Mouse (Mus musculus) frontal cortex, postnatal 10 days (tissue): Measurements from ENCODE around the gene Hoxc4.

Source experiments
- DNase-seq, 2 experiments: peaks; one replicate each; pipeline ENCODE4 v3.0.0; 2022; ENCODE audit warnings: low spot score in 2 of 2, mixed read lengths in 1 of 2

Gene Hoxc4

DNA sequence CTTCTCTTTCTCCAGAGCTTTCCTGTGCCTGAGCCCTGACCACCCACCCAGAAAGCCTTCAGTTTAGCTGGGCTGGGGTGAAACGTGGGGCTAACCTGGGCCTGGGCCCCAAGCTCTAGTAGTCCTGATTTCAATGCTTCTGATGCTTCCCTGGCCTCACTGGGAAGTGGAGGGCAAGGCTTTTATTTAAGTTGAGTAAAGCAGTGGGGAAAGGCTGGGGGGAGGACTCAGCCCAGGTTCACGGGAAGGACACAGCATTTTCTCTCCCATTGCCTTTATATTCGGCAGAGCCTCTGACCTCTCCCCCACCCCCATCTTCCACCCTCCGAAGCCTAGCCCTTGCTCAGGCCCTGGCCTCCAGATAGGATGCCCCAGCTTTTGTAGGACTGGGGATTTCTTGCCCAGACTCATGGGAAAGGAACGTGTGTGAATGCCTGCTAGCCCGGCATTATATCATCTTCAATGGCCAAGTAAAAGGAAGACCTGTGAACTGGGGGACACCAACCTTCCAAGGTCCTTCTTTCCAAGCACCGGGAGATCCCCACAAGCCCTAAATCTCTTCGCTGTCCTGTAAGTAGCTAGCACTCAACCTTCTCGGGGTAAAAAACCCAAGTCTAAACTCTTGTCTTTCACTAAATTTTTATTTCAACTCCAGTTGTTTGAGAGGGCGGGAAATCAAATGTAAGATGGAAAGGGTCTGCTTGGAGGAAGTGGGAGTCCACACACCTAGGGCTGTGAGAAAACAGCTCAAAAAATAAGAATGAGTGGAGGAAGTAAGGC is 20.2 kb downstream of the Hoxc4 start:
- DNase-seq, result no peak

DNA sequence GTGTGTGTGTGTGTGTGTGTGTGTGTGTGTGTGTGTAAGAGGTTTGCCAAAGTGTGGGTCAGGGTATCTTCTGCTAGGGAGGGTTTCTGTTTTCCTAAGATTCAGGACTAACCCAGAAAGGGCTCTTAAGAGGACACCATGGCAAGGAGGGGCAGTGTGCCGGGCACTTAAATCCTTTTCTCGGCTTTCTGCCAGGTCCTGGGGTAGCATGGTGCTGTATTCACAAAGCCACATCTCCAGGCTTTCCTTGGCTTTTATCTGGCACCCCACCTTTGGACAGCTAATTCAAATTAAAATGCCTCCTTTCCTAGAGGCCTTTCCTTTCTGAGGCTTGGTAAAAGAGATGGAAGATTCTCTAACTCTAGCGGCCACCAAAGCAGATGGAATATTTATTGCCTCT is 20.9 kb downstream of the Hoxc4 start:
- DNase-seq, result no peak

DNA sequence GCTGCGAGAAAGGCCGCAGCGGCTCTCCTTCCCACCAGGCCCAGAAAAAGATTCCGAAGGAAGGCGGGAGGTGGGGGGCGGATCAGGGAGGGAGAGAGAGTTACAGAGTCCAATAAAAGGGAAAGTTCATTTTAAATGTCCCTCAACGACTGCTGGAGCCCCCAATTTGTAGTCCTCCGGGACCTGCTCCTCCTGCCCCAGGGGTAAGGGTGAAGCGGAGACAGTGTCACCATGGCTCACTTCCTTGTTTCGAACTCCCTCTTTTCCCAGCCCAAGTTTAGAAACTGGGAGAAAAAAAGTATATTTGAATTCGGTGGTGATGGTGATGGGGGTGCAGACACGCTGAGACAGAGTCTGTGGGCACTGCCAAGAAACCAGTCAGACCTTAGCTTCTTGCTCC is 21.9 kb downstream of the Hoxc4 start:
- no peak for DNase-seq

DNA sequence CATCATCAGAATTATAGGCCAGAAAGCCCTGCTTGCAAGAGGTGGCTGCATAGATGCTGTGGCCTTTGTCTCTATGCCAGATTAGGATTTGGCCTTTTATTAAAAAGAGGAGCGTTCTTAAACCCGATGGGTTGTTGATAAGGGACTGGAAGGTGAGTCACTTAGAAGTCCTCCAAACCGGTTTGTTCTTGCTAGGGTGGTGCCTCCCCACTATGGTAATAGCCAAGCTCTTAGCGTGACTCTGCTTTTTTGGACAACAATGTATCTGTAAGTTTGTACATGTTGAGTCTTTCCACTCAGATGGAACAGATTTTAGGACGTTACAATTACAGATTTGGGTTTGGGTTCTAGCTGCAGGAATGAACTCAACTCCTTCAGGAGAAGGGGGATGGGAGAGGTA is 22.9 kb downstream of the Hoxc4 start:
- no peak for DNase-seq

DNA sequence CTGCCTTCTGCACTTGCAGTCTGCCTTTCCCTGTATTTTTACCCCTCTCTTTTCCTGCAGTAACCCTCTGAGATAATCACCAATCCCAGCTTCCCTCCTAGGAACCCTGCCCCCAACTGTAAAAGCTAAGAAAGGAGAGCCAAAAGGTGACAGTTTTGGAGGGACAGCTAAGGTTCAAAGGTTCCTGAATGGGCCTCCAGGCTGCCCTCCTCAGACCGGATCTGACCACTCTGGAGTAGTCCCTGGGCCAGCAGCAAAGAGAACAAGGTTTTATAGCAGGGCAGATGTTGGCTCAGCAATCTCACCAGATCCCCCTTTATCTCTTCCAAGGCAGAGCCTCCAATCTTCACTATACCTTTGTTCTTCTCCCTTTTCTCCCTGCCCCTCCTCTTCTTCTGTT is 23.5 kb downstream of the Hoxc4 start:
- no peak for DNase-seq

DNA sequence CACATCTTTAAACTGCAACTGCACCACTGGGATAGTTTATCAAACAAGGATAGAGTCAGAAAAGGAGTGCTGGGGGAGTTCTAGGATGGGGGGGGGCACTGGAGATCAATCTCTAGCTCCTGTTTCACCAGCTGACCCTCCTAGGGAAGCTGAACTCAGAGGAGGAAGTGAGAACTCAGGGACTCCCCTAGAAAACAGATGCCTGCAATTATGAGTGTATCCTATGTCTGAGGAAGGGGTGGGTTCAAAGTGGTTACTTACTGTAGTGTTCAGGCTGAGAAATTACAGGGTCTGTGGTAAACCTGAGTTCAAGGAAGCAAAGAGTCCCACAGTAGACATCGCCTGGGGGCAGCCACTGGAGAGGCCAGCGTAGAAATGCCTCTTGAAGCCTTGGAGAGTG is 32.9 kb downstream of the Hoxc4 start:
- no peak for DNase-seq

DNA sequence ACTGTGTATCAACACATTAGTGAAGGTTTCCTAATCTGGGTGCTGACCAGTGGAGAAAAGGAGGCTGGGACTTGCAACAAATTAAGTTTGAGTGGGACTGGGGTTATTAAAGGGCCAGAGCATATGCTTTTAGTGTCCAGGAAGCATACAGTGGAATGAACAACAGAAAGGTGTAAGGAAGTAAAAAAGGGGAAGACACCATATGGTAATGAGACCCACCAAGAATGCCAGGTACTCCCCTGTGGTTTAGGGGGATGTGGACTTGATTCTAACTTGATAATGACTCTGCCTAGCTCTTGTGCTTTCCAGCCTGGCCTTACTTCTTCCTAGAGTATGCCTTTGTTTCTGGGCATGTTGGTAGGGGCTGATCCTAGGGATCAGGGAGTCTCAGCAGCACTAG is 34.5 kb downstream of the Hoxc4 start:
- DNase-seq, result no peak

DNA sequence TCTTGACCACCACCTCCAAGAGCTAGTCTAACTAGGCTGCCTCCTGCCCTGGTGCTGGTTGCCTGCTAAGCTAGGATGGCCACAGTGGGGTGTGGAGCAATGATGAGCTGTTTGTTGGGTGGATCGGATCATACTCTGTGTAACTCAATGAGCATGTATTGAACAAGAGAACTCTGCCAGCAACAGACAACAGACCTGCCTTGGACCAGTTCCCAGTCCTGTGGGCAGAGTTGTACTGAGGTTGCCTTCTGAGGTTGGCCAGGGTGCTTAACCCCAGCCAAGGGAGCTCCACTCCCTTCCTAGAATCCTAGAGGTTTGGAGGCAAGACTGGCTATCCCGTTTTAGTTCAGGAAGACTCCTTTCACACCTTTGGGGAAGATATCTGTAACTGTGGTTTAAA is 37.7 kb downstream of the Hoxc4 start:
- no peak for DNase-seq

DNA sequence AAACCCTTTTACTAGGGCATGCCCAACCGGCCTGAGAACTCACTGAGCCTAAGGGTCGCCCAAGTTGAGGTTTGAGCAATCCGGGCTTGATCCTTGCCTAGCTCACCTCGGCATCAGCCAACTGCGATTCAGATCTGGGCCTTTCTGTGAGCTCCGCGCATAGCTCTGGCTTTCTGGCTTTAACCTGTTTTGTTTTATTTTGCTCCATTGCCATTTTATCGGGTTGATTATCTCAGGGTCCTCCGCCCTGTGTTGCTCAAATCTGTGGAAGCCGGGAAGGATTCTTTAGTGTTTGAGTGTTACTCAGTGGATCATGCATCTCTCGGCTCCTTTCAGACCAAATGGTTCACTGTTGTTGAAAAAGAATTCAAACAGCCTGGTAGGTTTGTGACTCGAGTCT is 40.0 kb downstream of the Hoxc4 start:
- DNase-seq, result no peak

DNA sequence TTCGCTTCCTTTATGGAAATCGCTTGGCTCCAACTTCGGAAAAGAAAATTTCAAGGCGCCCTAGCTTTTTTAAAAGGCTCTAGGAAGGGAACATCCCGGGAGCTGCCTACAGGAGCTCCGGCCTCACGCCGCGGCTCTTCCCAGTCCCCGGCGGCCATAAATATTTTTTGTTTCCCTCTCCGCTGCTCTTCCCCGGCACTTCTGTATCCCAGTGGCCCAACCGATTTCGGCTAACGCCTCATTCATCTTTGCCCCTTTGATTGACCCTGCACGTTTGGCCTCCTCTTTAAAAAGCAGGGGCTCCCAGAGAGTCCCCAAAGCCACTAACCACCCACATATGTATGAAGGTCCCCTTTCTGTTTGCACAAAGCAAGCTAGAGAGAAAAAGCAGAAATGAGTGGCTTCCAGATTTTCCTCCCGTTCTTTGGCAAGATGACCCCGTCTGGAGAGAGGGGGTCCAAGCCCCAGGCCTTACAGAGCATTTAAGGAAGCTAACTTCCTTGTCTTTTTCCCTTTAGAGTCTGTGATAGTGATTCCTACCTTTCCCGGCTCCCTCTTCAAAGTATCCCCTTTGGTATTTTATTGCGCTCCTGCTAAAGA is 40.8 kb downstream of the Hoxc4 start:
- no peak for DNase-seq

DNA sequence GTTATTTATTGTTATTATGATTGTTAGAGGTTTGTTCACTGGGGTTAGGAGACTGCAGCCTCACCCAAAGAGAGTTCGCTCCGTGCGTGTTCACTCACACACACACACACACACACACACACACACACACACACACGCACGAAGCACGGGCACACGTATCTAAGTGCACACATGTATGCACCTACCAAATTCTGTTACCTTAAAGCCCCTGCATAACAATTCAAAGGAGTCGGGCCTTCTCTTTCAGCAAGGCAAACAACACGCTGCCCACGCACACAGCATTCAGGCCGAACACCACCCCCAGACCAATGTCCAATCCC is 41.2 kb downstream of the Hoxc4 start:
- no peak for DNase-seq

DNA sequence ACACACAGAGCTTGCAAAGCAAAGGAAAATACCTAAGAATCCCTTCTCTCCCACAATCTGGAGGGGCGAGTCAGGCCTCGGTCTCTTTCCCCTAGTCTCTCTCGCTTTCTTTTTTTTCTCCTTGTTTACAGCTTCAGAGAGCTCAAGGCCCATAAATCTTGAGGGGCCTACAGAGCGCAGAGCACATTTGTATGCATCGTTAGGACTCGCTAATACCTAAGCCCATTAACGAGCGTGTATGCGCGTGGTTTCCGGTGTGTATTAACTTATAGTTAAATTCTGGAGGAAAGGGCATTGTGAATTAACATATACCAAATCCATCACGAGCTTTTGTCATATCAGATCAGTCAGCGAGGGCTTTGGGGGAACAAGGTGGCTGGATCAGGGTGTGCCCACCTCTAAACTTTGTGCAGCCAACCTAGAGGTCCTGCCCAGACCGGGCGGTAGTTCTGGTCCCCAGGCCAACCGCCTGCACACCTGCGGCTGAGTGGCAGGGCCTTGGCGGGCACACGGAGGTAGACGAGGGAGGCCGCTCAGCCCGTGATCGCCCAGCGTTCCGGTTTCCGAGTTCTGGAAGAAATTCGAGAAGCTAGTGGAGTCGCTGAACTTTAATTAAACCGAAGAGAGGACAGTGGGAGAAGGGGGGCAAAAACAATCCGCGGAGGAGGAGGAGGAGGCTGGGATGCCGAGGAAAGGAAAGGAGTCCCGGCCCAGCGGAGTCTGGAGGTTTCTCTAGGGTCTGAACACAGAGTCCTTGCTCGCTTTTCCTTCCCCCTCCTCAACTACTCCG is 41.8 kb downstream of the Hoxc4 start:
- no peak for DNase-seq

DNA sequence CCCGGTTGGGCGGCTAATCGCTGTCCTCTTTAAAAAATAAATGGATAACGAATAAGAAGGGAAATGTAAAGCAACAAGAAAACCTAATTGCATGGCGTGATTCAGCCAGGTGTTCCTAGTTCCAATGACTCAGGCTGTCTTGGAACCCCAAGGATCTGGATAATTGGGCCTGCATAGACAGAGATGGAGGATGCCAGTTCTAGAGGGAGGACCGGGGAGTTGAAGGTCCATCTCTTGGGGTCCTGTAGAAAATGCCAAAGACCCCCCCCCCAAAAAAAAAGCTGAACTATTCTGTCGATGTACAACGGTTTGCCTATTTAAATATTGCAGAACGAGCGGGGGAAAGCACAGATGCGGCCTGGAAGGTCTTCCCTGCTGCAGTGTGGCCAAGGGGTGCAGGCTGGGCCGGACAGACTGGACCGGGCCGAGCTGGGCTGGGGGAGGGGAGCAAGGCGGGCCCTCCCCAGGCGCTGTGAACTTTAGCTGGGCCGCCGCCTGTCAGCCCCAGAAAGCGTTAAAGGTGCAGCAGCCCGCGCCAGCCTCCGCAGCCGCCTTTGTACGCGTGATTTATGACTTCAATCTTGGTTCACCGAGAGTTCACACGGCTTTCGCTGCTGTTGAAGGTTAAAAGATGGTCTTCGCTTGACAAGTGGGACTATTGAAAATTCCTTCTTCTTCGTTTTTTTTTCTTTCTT is 42.5 kb downstream of the Hoxc4 start:
- DNase-seq, result no peak

DNA sequence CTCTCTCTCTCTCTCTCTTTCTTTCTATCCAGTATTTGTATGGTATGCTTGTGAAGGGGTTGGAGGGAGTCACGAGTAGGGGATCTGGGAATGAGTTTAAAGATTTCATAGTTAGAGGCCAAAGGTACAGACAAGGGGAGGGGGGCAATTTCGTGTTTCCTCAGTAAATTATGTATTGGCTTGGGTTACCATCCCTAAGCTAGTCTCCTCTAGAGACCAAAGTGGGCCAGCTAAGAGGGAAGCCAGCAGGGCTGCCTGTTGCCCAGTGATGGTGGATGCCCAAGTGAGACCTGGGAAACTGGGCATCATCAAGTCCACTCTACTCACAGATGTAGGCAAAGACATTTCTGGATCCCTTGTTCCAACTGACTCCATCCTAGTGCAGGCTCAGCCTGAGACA is 43.3 kb downstream of the Hoxc4 start:
- no peak for DNase-seq

DNA sequence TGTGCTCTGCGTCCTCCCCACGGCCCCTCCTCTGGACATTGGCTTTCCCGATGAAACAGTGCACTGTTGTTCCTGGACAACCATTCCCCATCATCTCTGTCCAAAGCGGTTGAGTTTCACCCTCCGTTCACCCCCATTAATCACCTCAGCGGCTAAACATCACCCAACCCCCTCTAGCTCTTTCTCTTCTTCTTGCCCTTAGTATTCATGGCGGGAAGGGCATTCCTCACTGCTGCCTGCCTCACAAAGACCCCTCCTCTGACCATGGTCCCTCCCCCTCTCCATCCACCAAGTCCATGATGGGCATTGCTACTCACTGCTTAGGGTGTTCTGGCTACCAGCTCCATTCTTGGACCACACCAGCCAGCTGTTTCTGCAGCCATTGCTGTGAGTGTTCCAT is 46.9 kb downstream of the Hoxc4 start:
- DNase-seq, result no peak

DNA sequence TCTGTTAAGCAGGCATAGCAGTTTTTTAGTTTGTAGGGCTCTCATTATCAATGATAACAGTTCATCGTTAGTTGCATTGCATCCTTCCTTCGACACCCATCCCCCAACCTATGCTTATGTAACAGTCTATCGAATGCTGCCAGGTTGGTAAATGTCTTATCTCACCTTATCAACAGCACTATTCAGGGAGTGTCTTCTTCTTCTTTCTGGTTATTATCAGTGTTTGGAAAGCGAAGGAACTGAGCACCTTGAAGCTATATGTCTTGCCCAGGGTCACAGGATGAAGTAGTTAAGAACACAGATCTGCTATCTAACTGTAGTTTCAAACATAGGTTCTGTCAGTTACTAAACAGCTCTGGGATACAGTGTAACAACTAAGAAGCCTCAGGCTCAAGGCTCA is 49.0 kb downstream of the Hoxc4 start:
- DNase-seq, result no peak

DNA sequence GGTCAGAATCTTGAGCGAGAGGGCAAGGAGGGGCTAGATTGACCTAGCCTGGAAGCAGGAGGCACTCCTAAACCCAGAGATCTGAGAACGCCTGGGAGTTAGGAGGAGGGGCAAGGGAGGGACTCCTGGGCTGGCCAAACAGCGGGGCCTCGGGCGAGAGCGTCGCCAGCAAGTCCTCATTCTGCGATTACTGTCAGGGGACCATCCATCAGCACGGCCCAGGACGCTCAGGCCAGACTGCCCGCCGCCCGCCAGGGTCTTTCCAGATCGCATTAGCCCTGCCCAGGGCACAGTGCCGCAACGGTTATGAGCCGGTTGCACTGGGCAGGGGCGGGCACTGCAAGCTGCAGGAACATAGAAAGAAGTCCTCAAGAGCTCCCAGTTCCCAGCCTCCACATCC is 50.4 kb downstream of the Hoxc4 start:
- DNase-seq, result no peak

DNA sequence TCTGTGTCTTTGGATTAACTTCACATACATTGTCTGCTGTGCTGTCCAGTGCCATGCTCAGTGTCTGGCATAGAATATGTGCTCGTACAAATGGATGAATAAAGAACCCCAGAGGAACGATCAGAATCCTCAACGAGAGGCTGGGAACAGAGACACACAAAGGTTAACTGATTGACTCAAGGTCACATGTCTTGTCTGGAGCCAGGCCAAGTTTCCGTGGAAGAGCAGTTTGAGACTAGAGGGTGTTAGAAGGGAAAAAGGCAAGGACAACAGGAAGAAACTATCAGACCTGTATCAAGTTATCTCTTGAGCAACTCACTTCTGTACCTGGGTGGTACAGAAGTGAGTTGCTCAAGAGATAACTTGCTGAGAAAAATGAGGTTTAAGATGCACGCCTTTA is 52.5 kb downstream of the Hoxc4 start:
- DNase-seq, result no peak

DNA sequence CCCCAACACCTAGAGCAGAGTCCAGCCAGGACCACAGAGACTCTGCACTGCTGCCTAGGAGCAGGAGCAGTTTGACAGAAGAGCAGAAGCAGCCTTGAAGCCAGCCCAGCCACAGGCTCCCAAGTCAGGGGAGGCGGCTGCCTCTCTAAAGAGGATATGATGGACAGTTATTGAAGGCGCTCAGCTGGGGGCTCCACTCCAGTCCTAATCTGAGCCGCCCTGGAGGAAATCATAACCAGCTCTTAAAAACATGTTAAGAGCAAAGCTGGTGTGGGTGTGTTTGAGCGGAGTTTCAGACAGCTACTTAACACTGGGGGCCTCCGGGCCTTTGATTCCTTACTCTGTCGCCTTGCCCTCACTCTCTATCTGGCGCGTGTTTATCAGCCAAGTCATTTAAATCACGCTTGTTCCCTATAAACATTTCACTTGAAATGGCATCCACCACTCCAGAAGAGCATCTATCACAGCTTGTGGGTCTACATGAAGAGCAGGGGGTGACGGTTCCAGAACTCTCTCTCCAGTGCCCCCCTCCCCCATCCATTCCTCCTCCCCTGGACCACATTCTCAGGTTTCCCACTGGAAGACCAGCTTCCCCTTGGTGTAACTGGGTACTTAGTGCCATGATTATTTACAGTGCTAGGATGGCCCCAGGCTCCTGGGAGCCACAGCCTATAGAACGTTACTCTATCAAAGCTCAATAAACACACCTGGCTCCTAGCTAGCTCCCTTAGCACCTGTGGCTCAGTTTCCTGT is 56.1 kb downstream of the Hoxc4 start:
- no peak for DNase-seq

DNA sequence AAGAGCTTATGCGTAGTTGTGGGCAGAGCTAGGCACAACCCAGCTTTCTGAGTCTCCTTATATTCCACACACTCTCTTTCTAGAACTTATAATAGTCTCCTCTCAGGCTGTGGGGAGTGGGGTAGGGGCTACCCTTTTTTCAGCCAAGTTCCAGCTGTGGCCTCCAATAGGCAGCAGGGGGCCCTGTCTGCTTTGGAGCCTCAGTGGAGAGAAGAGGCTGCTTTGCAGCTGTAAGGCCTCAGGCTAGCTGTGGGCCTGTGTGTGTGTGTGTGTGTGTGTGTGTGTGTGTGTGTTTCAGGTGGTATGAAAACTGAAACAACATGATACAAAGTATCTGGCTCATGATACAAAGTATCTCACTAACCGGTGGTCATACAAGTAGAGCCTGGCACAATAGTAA is 58.9 kb downstream of the Hoxc4 start:
- DNase-seq, result no peak

DNA sequence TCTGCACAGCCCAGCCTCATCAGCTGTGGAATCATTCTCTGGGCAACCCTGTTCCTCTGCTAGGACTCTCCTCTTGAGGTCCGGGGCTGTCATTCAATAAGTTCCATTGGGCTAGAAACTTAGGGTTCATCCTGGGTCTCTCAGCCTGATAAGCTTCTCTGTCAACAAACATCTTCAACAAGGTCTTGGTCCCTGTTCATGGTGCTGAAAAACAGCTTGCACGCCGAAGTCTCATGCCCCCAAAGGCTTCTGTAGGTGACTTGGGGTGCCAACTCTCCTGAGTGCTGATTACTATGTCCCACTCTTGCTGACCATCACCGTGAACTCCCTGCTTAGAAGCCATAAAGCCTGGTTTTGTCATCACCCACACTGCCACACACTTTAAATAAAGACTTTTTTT is 63.9 kb downstream of the Hoxc4 start:
- no peak for DNase-seq

DNA sequence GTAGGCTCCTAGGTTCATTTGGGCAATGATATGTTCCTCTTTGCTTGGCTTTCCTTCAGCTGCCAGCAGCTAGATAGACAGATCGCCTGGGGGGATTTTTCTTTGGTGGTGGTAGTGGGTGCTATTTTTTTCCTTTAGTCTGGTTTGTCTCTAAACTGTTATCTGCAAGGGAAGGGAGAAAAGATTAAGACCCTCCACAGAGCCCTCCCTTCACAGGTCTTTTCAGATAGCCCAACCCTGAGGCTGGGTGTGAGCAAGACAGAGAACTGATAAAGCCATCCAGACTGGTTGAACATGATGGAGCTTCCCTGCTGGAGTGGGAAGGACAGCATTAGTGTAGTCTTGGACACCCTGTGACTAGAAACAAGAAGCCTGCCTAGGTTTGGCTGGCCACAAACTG is 64.9 kb downstream of the Hoxc4 start:
- no peak for DNase-seq
